Mouse (Mus musculus): Measurements from ENCODE around the gene Rnf224.

The Rnf224 gene

DNA sequence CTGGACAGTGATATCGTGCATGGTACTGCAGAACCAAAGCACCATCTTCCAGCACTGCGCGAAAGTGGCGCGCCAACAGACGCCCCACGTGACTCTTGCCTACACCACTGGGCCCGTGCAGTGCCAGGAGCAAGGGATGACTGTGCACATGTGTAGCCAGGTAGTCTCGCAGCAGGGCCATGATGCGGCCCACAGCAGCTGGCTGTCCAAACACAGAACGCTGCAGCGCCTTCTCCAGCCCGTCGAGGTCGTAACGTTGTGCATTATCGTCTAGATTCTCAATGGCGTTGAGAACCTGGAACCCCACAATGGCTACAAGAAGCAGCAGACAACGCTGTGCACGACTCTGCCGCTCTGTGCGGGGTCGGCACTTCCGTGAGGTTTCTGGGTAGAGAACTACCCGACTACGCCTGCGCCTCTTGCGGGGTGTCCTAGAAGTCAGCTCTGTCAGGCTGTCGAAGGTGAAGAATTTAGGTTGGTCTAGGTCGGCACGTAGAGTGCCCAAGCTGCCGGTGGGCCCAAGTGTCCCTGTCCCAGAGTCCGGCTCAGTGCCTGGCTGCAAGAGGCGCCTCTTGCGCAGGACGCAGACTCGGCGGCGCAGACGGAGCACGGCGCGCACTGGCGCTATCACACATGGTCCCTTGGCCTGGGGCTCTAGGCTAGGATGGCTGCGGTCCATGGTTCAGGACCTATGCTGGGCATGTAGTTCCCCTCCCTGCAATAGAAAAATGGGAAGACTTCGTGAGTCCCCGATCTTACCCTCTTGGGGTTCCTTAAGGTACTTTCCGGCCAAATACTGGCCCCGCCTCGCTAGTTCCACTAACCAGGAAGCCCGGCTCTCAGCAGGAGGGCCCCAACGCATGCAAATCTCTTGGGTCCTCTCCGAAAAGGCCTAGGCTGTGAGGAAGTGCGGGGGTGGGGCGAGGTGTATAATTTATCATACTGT, 41.1 kb downstream of the Rnf224 start:
- DNase-seq (ENCODE audit: low read depth, low spot score): no peak

DNA sequence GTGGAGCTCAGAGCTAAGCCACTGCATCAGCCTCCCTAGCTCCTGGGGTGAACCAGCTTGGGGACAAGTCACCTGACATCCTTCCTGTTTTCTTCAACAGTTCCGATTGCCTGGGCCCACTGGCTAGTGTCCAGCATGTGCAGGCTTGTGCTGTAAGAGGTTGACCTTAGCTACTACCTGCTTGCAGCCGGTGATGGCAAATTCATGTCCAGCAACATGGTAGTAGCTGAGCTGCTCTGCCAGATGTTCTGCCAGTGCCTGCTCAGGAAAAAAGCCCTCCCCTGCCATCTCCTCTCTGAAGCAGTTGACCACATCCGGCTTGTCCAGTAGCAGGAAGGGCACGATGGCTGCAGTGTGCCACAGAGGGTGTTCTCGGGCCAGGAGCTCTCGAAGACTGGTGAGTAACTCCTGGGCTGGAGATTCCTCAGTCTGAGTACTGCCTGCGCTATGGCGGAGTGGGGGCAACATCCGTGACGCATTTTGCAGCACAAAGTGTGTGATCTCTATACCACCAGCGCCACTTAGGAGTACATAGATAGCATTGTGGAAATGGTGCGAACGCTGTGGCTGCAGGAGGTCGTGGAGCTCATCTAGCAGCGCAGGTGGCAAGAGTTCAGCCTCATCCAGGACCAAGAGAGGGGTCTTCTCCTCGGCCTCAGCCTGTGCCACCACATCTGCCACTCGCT, 42.0 kb downstream of the Rnf224 start:
- no peak for DNase-seq (ENCODE audit: low read depth, low spot score)

DNA sequence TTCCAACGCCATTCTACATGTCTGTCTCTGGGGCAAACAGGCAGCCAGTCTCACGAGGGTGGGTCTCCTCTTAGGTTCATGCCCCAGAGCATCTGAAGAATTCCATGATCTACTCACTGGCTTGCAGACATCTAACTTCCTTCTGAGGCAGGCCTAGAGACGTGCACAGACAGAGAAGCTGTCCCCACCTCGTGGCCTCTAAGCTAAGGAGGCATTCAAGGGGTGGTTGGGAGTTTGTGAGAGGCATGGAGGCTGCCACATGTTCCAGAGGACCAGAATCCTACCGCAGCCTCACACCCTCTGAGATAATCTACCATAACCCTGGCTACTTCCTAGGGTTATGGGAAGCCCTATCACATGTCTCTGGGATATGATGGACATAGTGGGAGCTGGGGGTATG, 42.6 kb downstream of the Rnf224 start:
- DNase-seq (ENCODE audit: low read depth, low spot score): no peak

DNA sequence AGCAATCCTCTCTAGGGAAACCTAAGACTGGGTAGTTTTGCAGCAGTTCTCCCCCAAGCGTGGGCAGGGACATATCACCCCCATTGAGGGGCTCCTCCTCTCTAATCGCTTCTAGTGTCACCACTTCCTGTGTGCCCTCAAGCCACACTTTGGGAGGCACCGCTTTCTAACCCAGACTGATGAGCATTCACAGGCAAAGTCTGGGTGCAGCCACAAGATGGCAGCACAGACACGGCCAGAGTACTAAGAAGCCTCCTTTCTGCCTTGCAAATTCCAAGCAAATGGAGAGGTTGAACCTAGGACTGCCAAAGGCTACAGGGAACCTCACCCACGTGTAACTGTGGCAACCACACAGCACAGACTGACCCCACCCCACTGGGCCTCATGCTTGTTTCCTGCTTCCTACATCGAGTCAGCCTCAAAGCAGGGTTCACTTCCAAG, 43.2 kb downstream of the Rnf224 start:
- DNase-seq (ENCODE audit: low read depth, low spot score): peak; percentile 85

DNA sequence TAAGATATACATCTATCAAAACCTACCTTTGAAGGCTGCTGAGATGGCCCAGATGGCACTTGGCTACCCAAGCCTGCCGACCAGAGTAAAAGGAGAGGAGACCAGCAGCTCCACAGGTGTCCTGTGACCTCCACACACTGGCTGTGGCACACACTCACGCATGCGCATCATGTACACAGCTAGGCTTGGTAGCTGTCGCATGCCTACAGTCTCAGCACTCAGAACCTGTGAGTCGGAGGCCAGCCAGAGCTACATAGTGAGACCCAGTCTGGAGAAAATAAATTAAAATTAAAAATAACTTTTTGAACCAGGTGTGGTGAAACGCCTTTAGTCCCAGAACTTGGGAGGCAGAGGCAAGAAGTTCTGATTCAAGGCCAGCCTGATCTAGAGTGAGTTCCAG, 48.7 kb downstream of the Rnf224 start:
- DNase-seq (ENCODE audit: low read depth, low spot score): no peak

DNA sequence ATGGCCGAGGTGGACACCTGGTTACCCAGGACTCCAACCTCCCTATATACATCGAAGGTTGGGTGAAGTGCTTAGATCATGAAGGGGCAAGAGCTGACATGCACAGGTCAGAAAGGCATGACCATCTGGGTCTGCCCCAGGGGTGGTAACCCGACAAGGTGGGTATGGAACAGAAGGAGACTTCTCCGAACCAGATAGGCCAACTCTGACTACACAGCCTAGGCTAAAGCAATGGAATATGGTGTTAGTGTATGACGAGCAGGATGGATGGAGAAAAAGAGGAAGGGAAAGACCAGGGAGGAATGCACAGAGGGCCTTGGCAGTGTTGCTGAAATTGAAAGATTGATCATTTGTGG, 50.0 kb downstream of the Rnf224 start:
- DNase-seq (ENCODE audit: low read depth, low spot score): no peak

DNA sequence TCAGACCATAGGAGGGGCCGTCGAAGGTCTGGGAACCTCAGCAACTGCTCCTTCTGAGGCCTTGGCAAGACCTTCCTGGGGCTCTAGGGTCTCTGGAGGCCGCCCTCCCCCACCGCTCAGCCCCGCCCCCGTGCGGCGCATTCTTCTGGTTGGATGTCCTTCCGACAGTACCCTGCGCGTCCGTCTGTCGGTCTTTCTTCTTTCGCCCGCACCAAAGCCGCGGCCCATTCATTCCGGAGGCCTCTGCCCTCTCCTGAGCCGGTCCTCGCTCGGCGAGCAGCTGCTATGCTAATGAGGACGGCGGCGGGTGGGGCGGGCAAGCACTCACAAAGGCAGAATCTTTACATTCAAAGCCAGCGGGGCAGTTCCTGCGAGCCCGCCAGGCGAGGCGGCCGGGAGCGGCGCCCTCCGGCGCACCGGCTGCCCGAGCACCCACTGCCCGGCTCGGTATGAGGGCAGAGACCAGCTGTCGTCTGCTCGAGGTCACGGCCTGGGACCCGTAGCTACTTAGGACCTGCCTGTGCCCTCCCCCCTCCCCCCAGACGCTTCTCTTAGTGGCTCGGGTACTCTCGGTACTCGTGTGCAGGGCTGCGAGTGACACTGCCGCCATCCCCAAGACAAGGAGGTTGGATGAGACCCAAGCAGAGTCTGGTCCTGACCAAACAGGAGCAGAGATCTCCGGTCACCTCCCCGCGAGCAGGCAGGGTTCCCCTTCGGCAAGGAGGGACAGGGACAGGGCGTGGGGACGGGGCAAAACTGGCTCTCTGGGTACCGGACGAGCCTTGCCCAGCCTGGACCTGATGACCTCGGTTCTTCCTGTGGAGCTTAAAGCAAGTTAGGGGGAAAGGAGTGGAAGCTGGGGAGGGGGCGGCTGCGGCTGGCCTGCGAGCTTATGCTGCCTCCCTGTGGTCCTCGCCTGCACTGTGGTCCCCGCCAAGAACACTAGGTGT, 50.7 kb downstream of the Rnf224 start:
- DNase-seq (ENCODE audit: low read depth, low spot score): no peak

DNA sequence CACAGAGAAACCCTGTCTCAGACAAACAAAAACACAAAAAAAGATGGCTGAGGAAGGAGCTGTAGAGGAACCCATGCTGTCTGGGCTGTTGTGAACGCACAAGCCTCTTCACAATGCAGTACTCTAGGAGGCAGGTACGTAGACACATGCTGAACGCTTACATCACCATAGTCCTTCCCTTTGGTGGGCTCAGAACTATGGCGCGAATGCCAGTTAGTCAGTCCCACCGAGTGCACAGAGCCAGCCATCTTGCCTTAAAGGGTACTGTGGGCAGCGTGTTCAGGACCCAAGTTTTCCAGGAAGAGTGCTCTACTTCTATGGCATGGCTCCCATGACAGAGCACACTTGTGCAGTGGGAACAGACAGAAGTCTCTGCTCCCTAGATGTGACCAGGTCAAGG, 52.1 kb downstream of the Rnf224 start:
- no peak for DNase-seq (ENCODE audit: low read depth, low spot score)
